In the genomic region with DNA sequence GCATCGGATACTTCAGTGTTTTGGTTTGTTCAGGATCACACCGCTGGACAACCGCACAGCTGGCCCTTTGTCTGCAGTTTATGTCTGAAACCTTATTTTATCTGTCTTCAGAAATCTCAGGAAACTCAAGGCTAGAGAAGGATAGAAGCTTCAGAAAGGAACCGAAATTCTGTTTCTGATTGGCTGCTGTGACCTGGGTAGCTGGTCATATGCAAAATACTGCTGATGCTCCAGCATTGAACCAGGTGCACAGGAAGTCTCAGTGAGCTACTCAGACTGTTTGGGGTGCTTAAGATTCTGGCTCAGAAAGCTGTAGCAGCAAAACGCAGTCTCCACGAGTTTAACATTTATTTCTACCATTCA, we compare ENCODE assay signal across 8 mouse cellular contexts. TPM values are rescaled to one million over a fixed set of nuclear protein-coding genes. Genes with fewer than 3 reads are reported as not detected.
DNase-seq lines count a peak whose midpoint lies in the region; ATAC-seq and TF ChIP-seq lines count a peak whose summit lies in the region.

No protein-coding gene starts in this region.

- DNase-seq in heart, postnatal 4 days = no peak
- peak; percentile 29 for DNase-seq in large intestine, adult 2 months (ENCODE audit: low read depth, low spot score)
- peak; percentile 91 for DNase-seq in naive thymus-derived CD4-positive, alpha-beta T cell, adult 2 months (ENCODE audit: low read depth)
- no peak for DNase-seq in layer of hippocampus, postnatal 10 days (ENCODE audit: low spot score in 2 of 2)
- no peak for DNase-seq in ovary, postnatal 36 days (ENCODE audit: low spot score)

- no peak for TF ChIP-seq POLR2A in embryonic fibroblast, embryonic 13.5 days (IDR thresholded peaks at IDR 0.05; ENCODE audit: low read depth, low read length)

- ATAC-seq in heart, embryonic 11.5 days (replicated peaks; ENCODE audit: insufficient number of reproducible peaks, low FRiP score, low TSS enrichment) = no peak

- no peaks in the 10 kb centered on the region for H3K27me3 ChIP-seq in heart, embryonic 11.5 days (ENCODE audit: control insufficient read depth, insufficient read depth, low read length)
- H3K27me3 ChIP-seq in E14TG2a.4 (ENCODE audit: insufficient read depth, low read length) = peaks cover 4% of the 10 kb centered on the region; the same call in 1 of the 2 replicates

- no peaks in the 10 kb centered on the region for H3K9me3 ChIP-seq in heart, embryonic 11.5 days (replicated peaks; ENCODE audit: control insufficient read depth, low read length)
- H3K9me3 ChIP-seq in E14TG2a.4 (ENCODE audit: low read length) = peaks cover 5% of the 10 kb centered on the region

- WGBS in heart, embryonic 11.5 days (ENCODE audit: insufficient replicate concordance) = 1% methylated on average over 6 of the region's 6 CpGs
- WGBS in large intestine, adult 2 months = 0% methylated on average over 6 of the region's 6 CpGs

- peaks cover 4% of the 10 kb centered on the region; the same call in 1 of the 2 replicates for H3K4me1 ChIP-seq in heart, embryonic 11.5 days (ENCODE audit: control insufficient read depth, insufficient read depth, low read length)
- H3K4me1 ChIP-seq in E14TG2a.4 (replicated peaks; ENCODE audit: low read depth, low read length) = peaks cover 24% of the 10 kb centered on the region
- no peaks in the 10 kb centered on the region for H3K4me1 ChIP-seq in embryonic fibroblast, embryonic 13.5 days (ENCODE audit: control insufficient read depth, insufficient read depth, low read length)

- no peak for TF ChIP-seq CTCF in E14TG2a.4 (conservative IDR thresholded peaks at IDR 0.05; ENCODE audit: low read length)
- TF ChIP-seq CTCF in embryonic fibroblast, embryonic 13.5 days (IDR thresholded peaks at IDR 0.05; ENCODE audit: borderline replicate concordance, insufficient read depth, low read length) = no peak

- no peaks in the 10 kb centered on the region; the same call in 1 of the 2 replicates for H3K36me3 ChIP-seq in heart, embryonic 11.5 days (ENCODE audit: control insufficient read depth, insufficient read depth, low read length)
- peaks cover 19% of the 10 kb centered on the region for H3K36me3 ChIP-seq in E14TG2a.4 (ENCODE audit: insufficient read depth, low read length)

- H3K9ac ChIP-seq in heart, embryonic 11.5 days (ENCODE audit: low read depth, low read length) = peak overlapping the region; percentile 87

- peak overlapping the region; percentile 75 for H3K27ac ChIP-seq in heart, embryonic 11.5 days (ENCODE audit: low read depth, low read length)
- no peak overlapping the region for H3K27ac ChIP-seq in embryonic fibroblast, embryonic 13.5 days (ENCODE audit: insufficient read depth, low read length)

- peak overlapping the region; percentile 94 for H3K4me3 ChIP-seq in heart, embryonic 11.5 days (ENCODE audit: low read depth, low read length)
- H3K4me3 ChIP-seq in E14TG2a.4 (replicated peaks; ENCODE audit: low read length) = peak overlapping the region; percentile 98
- peak overlapping the region; percentile 83 for H3K4me3 ChIP-seq in embryonic fibroblast, embryonic 13.5 days (ENCODE audit: insufficient read depth, low read length)

- peak overlapping the region; percentile 71 for H3K4me2 ChIP-seq in heart, embryonic 11.5 days

RNA-seq across cellular contexts. Expression of a gene that starts 0.4 kb away (rescaled TPM):
- 8.2 and 8.5 TPM in 2 replicates for polyA plus RNA-seq in heart, embryonic 11.5 days (2014; fragmentation: Nextera tagmentation; extraction: Ambion mirVana)
- total RNA-seq in heart, postnatal 4 days (2021) = 1 to 10 TPM; 4.6 to 4.9 TPM
- polyA plus RNA-seq in embryonic fibroblast, embryonic 13.5 days (2011; ENCODE audit: insufficient read length, low read depth, missing spikeins) = 2.8 and 6.6 TPM in 2 replicates
- polyA plus RNA-seq in large intestine, adult 2 months (2012; rRNA removed) = 4.7 and 5.3 TPM in 2 replicates
- 1 to 10 TPM; 3.5 to 5.9 TPM for total RNA-seq in layer of hippocampus, postnatal 10 days (2021)

Comparison
In these comparisons a context has a peak if more than half of its experiments do, and no peak if none do; other contexts are left out.
1. DNase-seq: peak in large intestine, adult 2 months (single experiment) and naive thymus-derived CD4-positive, alpha-beta T cell, adult 2 months (single experiment); none in heart, postnatal 4 days (single experiment), layer of hippocampus, postnatal 10 days (0 of 2) and ovary, postnatal 36 days (single experiment).
2. Peak in every context shown above with its lines, with median percentiles within 50 percentile points of each other: H3K4me3 ChIP-seq.